Mouse (Mus musculus) kidney, postnatal 0 days (tissue): ENCODE data around the gene Gstt1. TPM values are rescaled to one million over a fixed set of nuclear protein-coding genes. Genes with fewer than 3 reads are reported as not detected.
A peak's percentile ranks its signal among the peaks of the same experiment; 100 is the strongest.
"Not testable (repeated sequence)": the region's sequence is repeated elsewhere in the genome, so short reads cannot be mapped to it uniquely, and the experiment has no call there.

Experiments
- ATAC-seq: fragments of 200-750 bp; cut with Nextera tagmentation; replicated peaks from 2 replicates; pipeline ENCODE4 v1.8.0; 2017; ENCODE audit warnings: low read depth, moderate number of reproducible peaks, moderate TSS enrichment, moderate library complexity; ENCODE audit not compliant: low FRiP score
- DNase-seq: peaks from one replicate; pipeline ENCODE4 v3.0.0-alpha.2; 2016; ENCODE audit warnings: low spot score
- H3K27ac ChIP-seq: fragments of 300-500 bp; sonication (generic); 2 replicates; pipeline ENCODE4 v1.5.1; 2014; ENCODE audit warnings: mild to moderate bottlenecking
- H3K27me3 ChIP-seq: fragments of 300-500 bp; sonication (generic); 2 replicates; pipeline ENCODE4 v1.6.1; 2014; ENCODE audit warnings: low read length, mixed read lengths; ENCODE audit not compliant: insufficient read depth
- H3K36me3 ChIP-seq: fragments of 300-500 bp; sonication (generic); 2 replicates; pipeline ENCODE4 v1.6.1; 2014; ENCODE audit warnings: low read length, mixed read lengths; ENCODE audit not compliant: insufficient read depth
- H3K4me1 ChIP-seq: fragments of 300-500 bp; sonication (generic); replicated peaks from 2 replicates; pipeline ENCODE4 v1.6.1; 2014; ENCODE audit warnings: antibody characterized with exemption, low read length, mixed read lengths; ENCODE audit not compliant: insufficient read depth
- H3K4me2 ChIP-seq: fragments of 300-500 bp; sonication (generic); 2 replicates; pipeline ENCODE4 v1.6.1; 2014; ENCODE audit warnings: mild to moderate bottlenecking, low read length, moderate library complexity, mixed read lengths
- H3K4me3 ChIP-seq: fragments of 300-500 bp; sonication (generic); replicated peaks from 2 replicates; pipeline ENCODE4 v1.5.1; 2014; ENCODE audit warnings: low read depth, low read length
- H3K9ac ChIP-seq: fragments of 300-500 bp; sonication (generic); 2 replicates; pipeline ENCODE4 v1.6.1; 2014; ENCODE audit warnings: low read depth, low read length
- H3K9me3 ChIP-seq: fragments of 300-500 bp; sonication (generic); replicated peaks from 2 replicates; pipeline ENCODE4 v1.6.1; 2016; ENCODE audit warnings: low read length, inconsistent platforms, mixed read lengths
- CTCF ChIP-seq: IDR thresholded peaks from 2 replicates; pipeline ENCODE4 v1.5.1; 2016; ENCODE audit warnings: antibody characterized with exemption, low read depth, mild to moderate bottlenecking, moderate library complexity
- WGBS: fragments of 180-500 bp; shearing (Covaris S2); extraction: QIAGEN DNeasy Blood & Tissue Kit; methylation state at CpG from one replicate; pipeline ENCODE4 v1.1.7; 2014; 5-methylcytosine and 5-hydroxymethylcytosine counted together
- polyA plus RNA-seq: library from polyadenylated mRNA; unstranded; fragments of >200 nt; fragmentation: Nextera tagmentation; extraction: Ambion mirVana; gene quantifications from 2 replicates; pipeline ENCODE4 v1.2.1, GENCODE M21; 2015

Gene Gstt1
- polyA plus RNA-seq = 33.2 and 34.4 TPM in 2 replicates

- peak within 1 kb of the TSS; percentile 45 for H3K4me3 ChIP-seq
- no peak within 1 kb of the TSS for H3K27ac ChIP-seq
- ATAC-seq (no peak), DNase-seq (peak; percentile 33)
- no peaks in the 10 kb centered on the region for H3K27me3 ChIP-seq
- TF ChIP-seq CTCF = no peak
- no peaks in the 10 kb centered on the region for H3K9me3 ChIP-seq
- H3K36me3 ChIP-seq = no peaks in the 10 kb centered on the region
- 3% methylated on average over 18 of the region's 18 CpGs for WGBS
- H3K4me2 ChIP-seq = peak within 1 kb of the TSS; percentile 93
- H3K9ac ChIP-seq = peak within 1 kb of the TSS; percentile 49
- H3K4me1 ChIP-seq = no peaks in the 10 kb centered on the region; the same call in 1 of the 2 replicates
Measured at GRCm38 (mm10) chr10:75798176-75798696, at the start of gene Gstt1. Gene Gstt1, minus strand, starts transcription at chr10:75798584.

- Histone ChIP-seq H3K27me3 (no peaks in the 10 kb centered on the region), H3K4me3 (no peak overlapping the region), H3K9ac (no peak overlapping the region), H3K4me2 (no peak overlapping the region), H3K27ac (no peak overlapping the region), H3K36me3 (no peaks in the 10 kb centered on the region), H3K9me3 (no peaks in the 10 kb centered on the region), H3K4me1 (no peaks in the 10 kb centered on the region)
- DNase-seq = no peak
- ATAC-seq = no peak
- 73% methylated on average over 6 of the region's 6 CpGs for WGBS
- no peak for TF ChIP-seq CTCF
Measured at GRCm38 (mm10) chr10:75845306-75845930, 47.0 kb upstream of the Gstt1 start.

DNA sequence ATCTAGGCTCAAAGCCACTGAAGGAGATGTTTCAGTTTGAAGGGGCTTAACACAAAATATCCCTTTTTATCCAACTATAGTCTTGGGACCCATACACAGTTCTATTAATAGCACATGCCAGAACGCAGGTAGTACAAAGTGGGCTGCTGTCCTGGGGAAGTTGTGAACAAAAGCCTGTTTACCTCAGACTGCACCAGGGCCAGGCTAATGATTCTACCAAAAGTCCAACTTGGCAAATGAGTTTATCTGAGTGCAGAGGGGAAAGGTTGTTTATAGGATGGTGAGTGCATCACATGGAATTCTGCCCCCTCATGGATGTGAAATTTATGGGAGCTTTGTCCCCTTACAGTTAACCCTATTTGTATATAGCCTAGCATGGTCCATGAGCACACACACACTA is 46.4 kb upstream of the Gstt1 start:
- Histone ChIP-seq H3K36me3 (no peaks in the 10 kb centered on the region), H3K4me1 (no peaks in the 10 kb centered on the region), H3K9ac (no peak overlapping the region), H3K27me3 (no peaks in the 10 kb centered on the region), H3K27ac (no peak overlapping the region), H3K4me2 (no peak overlapping the region), H3K9me3 (no peaks in the 10 kb centered on the region), H3K4me3 (no peak overlapping the region)
- TF ChIP-seq CTCF = peak; percentile 31
- ATAC-seq (no peak), DNase-seq (no peak)
- 90% methylated on average over 1 of the region's 1 CpGs for WGBS

GRCm38 (mm10) chr10:75843898-75844297 is 45.5 kb upstream of the Gstt1 start:
- H3K27me3 ChIP-seq, H3K9ac ChIP-seq, H3K4me1 ChIP-seq, H3K27ac ChIP-seq, H3K4me2 ChIP-seq, H3K9me3 ChIP-seq, DNase-seq, ATAC-seq, H3K36me3 ChIP-seq, H3K4me3 ChIP-seq: not testable (repeated sequence)
- 75% methylated on average over 6 of the region's 6 CpGs for WGBS

- DNase-seq (no peak), ATAC-seq (no peak)
- no peaks in the 10 kb centered on the region for H3K27me3 ChIP-seq
- no peak overlapping the region for H3K27ac ChIP-seq
- H3K4me1 ChIP-seq = peaks cover 11% of the 10 kb centered on the region; the same call in 1 of the 2 replicates
- H3K4me2 ChIP-seq = no peak overlapping the region
- TF ChIP-seq CTCF = no peak
- 85% methylated on average over 10 of the region's 10 CpGs for WGBS
- H3K9me3 ChIP-seq = no peaks in the 10 kb centered on the region
- H3K4me3 ChIP-seq = no peak overlapping the region
- no peaks in the 10 kb centered on the region for H3K36me3 ChIP-seq
- no peak overlapping the region for H3K9ac ChIP-seq
Measured at GRCm38 (mm10) chr10:75839092-75839491, 40.7 kb upstream of the Gstt1 start.

GRCm38 (mm10) chr10:75837248-75837759 is 38.9 kb upstream of the Gstt1 start, which contains the start of gene Gstt2:
Gene Gstt2, minus strand, starts transcription at chr10:75837424.
- peak; percentile 68 for TF ChIP-seq CTCF
- H3K9me3 ChIP-seq = no peaks in the 10 kb centered on the region
- H3K4me2 ChIP-seq = peak within 1 kb of the TSS; percentile 81
- under 1% methylated on average over 21 of the region's 21 CpGs for WGBS
- no peaks in the 10 kb centered on the region for H3K36me3 ChIP-seq
- H3K27me3 ChIP-seq = no peaks in the 10 kb centered on the region
- peak within 1 kb of the TSS; percentile 21 for H3K4me3 ChIP-seq
- H3K4me1 ChIP-seq = peaks cover 18% of the 10 kb centered on the region; the same call in 1 of the 2 replicates
- DNase-seq = peak; percentile 95
- peak within 1 kb of the TSS; percentile 19 for H3K9ac ChIP-seq
- peak; percentile 81 for ATAC-seq
- peak within 1 kb of the TSS; percentile 93 for H3K27ac ChIP-seq
